Mouse (Mus musculus): ENCODE measurements around the gene Pappa.

DNA sequence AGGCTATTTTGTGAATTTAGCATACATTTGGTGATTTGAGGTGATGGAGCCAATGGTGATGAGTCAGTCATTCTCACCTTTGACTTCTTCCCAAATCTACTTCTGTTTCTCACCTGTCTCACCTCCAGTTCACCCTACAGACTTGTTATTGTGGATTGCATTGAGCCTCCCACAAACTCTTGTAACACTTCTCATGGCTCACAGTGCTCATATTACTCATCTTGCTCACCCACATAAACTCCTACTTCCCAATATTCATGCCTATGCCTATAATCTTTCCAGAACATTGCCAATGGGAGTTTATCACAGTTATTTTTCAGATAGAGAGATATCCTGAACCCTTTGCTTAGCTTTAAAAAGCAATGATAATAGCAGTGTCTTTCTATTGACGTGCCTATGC, 37.1 kb upstream of the Pappa start:
- TF ChIP-seq POLR2A (IDR thresholded peaks at IDR 0.05; ENCODE audit: insufficient read depth, low read depth, low read length) = no peak
- no peak for TF ChIP-seq CTCF (IDR thresholded peaks at IDR 0.05; ENCODE audit: insufficient read depth, low read depth, low read length)
